Mouse (Mus musculus) urinary bladder, postnatal 4 days (tissue): ENCODE data around the gene Atp6v0a1.

Experiments
- DNase-seq, 2 experiments: peaks; one replicate each; pipeline ENCODE4 v3.0.0; 2021 to 2022; ENCODE audit warnings: low spot score in 2 of 2

The Atp6v0a1 gene

DNA sequence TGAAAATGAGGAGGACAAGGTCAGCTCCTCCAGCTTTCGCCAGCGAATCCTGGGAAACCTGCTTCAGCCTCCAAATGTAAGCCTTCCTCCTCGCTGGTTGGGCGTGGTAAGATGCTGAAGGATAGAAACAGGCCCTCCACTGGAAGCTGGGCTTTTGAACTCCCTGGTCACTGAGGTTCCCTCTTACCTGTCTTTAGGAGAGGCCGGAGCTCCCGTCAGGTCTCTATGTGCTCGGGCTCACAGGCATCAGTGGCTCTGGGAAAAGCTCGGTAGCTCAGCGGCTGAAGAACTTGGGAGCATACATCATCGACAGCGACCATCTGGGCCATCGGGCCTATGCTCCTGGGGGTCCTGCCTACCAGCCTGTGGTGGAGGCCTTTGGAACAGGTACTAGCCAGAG is 75.6 kb downstream of the Atp6v0a1 start:
- no peak for DNase-seq

DNA sequence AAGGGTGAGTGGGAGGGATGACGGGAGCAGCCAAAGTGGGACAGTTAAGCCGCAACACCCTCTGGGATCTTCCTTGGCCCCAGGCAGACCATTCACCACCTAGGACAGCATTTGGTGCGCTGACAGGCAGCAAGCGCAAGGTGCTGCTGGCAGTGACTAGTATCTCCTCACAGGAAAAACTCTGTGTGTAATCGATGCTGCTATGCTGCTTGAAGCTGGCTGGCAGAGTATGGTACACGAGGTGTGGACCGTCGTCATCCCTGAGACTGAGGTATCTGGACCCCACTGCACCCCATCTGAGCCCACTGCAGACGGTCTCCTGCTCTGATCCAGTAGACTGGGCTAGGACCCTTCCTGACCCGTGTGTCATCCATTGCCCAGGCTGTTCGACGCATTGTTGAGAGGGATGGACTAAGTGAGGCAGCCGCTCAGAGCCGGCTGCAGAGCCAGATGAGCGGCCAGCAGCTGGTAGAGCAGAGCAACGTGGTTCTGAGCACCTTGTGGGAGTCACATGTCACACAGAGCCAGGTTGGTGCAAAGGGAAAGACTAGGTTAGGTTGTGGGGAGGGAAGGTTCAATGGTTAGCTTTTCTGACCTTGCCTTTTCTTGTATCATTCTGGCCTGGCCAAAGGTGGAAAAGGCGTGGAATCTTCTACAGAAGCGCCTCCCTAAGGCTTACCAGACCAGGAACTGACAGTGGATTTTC is 76.5 kb downstream of the Atp6v0a1 start:
- DNase-seq: no peak

DNA sequence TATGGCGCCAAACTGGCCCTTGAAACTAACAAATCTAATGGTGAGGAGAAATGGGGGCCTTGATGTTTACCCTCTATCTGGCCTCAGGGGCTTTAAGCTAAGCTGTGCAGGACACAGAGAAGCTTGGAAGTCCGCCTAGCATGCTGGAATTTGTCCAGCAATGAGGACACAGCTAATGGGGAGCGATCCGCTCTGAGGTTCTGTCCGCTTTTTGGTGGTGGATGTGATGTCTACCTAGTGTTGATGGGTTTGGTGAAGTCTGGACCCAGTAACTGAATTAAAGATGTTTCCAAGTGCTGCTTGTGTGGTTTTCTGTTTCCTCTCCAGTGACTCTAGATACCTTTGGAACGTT is 77.0 kb downstream of the Atp6v0a1 start:
- no peak for DNase-seq

DNA sequence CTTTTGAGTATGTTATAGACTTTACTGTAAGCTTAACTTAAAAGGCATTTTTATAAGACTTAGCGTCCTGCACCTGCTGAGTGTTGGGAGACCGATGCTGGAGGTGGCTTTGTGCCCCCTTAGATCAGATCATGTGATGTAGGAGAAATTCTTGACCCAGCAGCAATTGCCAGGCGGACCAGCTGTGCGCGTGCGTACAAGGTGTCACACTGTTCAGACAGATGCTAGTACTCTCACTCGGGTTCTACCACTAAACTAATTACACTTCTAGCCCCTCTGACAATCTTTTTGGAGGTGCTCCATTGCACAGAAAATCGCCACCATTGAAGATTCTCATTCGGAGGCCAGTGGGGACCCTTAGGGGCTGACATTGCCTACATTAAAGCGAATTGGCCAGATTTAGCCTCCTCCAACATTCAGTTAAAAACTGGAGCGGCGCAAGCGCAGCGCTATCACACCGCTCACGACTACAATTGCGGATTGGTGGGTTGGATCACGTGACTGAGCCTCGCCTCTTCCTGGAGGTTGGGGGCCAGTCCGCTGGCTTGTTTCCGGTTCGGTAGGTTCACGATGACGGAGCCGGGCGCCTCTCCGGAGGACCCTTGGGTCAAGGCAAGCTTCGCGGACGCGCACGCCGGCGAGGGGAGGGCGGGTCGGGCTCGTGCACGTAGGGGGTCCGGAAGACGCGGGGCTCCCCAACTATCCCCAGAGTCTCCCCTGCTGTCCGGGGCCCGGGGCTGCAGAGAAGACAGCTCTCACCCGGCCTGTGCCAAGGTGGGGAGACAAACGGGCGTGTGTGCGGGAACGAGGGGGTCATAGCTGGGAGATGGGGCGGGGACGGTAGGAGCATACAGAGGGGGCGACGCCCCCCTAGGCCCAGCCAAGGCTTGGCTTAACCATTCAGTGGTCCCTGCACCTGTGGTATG is 77.8 kb downstream of the Atp6v0a1 start, which contains the start of gene Mlx:
TSS of gene Mlx (plus strand) at position 522 of the 926 bp plus-strand sequence.
- DNase-seq: peak; percentile 86 to 93

DNA sequence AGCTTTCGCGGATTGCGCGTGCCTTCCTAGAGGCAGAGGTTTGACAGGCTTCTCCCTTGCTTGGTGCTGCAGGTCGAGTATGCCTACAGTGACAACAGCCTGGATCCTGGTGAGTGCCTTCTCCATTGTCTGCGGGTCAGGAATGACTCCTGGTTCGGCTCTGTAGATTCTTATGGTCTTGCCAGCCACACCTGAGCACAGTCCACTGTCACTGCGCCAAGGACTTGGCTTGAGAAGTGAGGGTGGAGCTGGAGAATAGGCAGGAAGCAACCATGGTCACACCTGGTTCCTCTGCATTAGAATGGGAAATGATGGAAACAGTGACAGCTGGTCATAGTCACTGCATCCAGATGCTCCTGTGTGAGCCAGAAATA is 78.4 kb downstream of the Atp6v0a1 start:
- DNase-seq: no peak

DNA sequence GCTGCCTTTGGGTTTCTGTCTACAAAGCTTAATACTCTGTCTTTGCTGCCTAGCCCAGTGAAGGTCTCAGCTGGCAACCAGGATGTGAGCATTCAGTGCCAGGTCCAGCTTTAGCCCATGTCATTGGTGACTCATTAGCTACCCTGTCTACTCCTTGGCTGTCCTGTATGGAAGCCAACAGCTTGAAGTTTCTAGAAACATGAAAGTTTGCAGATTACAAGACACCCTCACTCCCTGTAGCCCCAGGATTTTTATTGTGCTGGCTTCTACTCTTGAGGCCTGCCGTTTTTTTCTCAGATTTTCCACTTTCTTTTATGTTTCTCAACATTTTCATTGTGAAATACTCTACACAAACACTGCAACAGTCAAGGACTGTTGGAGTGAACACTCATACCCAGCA is 80.7 kb downstream of the Atp6v0a1 start:
- no peak for DNase-seq

DNA sequence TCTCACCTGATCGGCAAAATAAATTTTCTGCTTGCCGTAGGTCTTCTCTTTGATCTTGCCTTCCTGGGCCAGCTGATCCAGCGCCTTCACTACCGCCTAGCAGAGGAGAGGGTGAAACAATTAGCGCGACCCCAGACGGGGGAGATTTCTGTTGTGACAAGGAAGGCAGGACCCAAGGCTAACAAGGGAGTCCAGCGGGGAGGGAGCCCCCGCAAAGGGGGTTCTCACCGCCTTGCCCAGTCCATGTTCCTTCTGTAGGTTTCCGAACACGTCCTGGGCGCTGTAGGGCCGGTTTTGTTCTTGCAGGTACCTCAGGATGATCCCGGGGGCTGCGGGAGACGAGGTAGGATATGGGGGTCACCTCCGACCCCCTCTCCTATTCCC is 85.7 kb downstream of the Atp6v0a1 start:
- no peak for DNase-seq

DNA sequence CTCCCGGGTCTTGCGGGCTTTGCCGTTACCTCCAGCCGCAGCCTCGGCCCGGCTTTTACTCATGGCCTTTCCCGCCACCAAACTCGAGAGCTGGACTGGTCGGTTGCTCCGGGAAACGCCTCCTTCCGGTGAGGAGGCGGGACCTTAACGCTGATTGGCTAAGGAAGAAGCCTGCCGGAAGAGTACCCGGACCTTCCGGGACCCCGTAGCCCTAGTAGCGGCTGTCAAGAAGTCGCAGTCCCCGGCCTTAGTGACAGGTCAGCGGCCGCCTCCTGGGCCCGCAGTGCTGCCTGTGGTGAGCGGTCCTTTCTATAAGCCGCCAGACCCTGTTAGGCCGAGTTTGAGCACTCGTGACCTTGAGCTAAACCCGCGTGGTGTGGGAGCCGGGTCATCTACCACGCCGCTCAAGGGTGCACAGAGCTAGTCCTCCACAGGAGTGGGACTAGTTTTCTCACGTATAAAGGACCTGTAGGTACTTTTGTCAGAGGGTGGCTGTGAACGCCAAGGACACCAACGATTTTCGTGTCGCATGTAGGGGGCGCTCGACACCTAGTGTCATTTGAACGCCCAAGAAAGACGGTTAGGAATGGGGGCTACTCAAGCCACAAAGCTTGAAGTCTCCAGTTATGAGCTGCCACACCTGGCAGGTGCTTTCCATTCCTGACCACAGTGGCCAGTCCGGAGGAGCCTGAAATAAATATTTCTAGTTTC is 86.2 kb downstream of the Atp6v0a1 start, which contains the start of gene Psmc3ip:
TSS of gene Psmc3ip (minus strand) at position 123 of the 711 bp plus-strand sequence.
- peak; percentile 90 to 94 for DNase-seq

DNA sequence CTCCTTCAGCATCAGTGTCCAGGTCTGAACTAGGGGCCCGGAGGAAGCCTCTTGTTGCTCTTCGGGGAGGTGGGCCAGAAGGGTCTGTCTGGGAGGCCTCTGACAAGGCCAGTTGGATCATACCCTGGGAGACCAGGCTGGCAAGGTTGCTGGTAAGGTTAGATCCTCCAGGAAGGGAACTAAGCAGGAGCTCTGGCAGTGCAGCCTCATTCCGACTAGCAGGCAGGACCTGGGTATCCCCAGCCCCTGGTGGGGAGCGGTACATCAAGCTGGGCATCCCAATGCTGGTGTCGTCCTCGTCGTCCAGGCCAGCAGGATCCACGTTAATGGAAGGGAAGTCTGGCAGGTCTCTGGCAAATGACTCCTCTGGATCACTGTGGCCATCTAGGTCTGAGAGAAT is 89.0 kb downstream of the Atp6v0a1 start:
- no peak for DNase-seq

DNA sequence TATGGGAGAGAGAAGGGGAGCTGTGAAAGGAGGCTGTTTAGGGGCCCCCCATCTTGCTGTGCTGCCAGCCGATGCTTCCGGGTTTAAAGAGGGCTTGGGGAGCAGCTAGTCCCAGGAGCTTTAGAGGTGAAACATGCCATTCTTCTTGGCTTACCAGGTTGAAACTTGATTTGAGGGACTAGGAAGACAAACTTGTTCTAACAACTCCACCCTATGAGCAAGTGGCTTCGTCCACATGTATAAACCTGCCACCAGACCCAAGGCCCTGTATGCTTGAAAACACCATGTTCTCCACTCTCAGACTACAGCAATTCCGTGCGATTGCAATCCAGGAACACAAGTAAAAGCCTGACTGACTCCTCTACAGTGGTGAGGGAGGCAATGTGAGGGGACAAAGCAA is 93.8 kb downstream of the Atp6v0a1 start:
- no peak for DNase-seq

DNA sequence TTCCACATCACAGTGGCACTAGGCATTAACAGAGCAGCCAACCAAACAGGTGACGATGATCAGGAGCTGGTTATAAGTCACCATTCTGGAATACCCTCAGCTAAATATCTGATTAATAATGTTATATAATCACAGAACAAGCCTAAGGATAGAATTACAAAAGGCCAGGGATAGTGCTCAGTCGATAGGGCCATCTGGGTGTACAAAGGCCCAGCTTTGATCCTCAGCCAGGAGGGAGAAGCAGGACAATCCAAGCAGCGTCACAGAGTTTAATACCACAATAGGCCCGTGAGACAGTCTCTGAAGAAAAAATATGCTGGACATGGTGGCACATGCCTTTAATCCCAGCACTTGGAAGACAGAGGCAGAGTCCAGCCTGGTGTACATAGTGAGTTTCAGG is 100.1 kb downstream of the Atp6v0a1 start:
- no peak for DNase-seq

DNA sequence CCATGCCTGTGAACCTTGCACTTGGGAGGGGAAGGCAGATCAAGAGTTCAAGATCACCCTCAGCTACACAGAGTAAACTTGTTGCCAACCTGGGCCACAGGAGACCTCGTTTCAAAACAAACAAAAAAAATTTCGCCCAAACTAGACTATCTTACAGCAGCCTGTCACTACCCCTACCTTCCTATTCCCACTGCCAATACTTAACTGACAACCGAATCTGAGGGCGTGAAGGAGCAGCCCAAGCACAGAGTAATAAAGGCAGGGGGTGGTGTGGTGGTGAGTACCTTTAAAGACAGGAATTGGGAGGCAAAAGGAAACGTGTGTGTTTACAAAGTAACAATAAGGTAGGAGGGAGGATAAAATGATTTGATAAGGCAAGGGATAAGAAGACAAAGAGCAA is 101.5 kb downstream of the Atp6v0a1 start:
- no peak for DNase-seq

DNA sequence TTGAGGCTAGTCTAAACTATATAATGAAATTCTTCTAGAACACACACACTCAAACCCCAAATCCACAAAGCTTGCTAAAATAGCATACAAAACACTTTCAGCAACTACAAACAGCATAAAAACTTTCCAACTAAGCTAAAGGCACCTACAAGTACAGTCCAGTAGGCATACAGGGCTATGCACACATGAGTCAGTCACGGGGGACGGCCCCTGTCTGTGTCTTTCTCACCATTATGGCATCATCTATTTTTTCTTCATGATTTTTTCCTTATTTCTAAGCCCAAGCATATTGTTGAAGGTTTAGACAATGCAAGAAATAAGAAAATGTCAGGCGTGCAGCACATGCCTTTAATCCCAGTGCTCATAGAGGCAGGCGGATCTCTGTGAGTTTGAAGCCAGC is 101.9 kb downstream of the Atp6v0a1 start:
- DNase-seq: no peak

DNA sequence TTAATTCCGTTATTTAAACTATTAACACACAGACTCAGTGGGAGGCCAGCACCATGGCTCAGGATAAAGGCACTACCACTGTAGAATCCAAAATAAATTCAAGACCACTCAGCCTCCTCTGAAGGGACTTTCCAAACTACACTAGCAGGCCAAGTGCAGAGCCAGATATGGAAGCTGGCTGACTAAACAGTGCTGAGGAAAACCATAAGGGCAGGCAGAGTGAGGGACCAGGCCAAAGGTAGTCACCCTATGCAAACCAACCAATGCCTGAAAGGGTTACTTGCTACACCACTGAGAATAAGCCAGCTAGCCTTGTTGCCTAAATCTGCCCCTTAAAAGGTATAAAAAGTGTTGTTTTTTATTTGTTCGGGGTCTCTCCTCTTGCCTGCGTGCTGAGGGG is 102.9 kb downstream of the Atp6v0a1 start:
- DNase-seq: no peak
